In the genomic region with DNA sequence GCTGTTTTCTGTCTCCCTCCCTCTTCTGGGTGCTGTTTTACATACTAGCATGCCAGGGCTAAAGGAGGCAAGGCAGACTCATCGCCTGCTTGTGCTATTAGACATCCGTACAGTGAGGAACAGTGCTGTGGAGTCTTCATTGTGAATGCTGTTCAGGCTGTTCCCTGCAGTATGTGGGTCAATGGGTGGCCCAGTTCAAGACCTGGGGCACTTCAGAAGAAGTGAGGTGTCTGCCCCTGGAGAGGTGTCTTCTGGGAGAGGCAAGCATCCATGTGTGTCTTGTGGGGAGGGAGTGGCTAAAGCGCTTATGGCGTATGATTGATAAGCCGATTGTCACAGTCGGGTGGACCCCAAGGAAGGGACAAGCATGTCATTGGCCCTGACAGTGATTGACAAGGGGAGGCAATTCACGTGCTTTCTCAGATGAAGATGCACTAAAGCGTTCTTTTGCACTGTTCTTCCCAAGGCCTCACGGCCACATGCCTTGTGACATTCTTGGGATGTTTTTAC, we compare ENCODE assay signal across 8 mouse cellular contexts.
DNase-seq lines count a peak whose midpoint lies in the region; ATAC-seq and TF ChIP-seq lines count a peak whose summit lies in the region.

No protein-coding gene starts in this region.

- no peak for ATAC-seq in embryonic facial prominence, embryonic 15.5 days (ENCODE audit: insufficient number of reproducible peaks, low FRiP score, low TSS enrichment, low read depth)
- ATAC-seq in hindbrain, embryonic 13.5 days (ENCODE audit: low FRiP score), result no peak
- ATAC-seq in hindbrain, embryonic 14.5 days (ENCODE audit: low FRiP score), result no peak
- no peak for ATAC-seq in liver, postnatal 0 days

- no peak for DNase-seq in embryonic facial prominence, embryonic 10.5 days (ENCODE audit: low spot score)
- no peak for DNase-seq in hindbrain, embryonic 14.5 days (ENCODE audit: low spot score)
- DNase-seq in c-Kit-positive CD71-positive TER-119-negative erythroid progenitor cells, embryonic 14.5 days (ENCODE audit: low read depth), result peak; percentile 47
- DNase-seq in liver, postnatal 0 days, result no peak
- no peak for DNase-seq in embryo, embryonic 10.5 days (ENCODE audit: low spot score)
- DNase-seq in adrenal gland, adult 2 months, result no peak

- no peak for TF ChIP-seq CTCF in liver, postnatal 0 days (IDR thresholded peaks at IDR 0.05; ENCODE audit: low read depth)

- WGBS in embryonic facial prominence, embryonic 15.5 days, result 63% methylated on average over 9 of the region's 9 CpGs
- WGBS in embryonic facial prominence, embryonic 10.5 days, result 72% methylated on average over 9 of the region's 9 CpGs
- 40% methylated on average over 9 of the region's 9 CpGs for WGBS in hindbrain, embryonic 13.5 days
- 41% methylated on average over 9 of the region's 9 CpGs for WGBS in hindbrain, embryonic 14.5 days
- 70% methylated on average over 9 of the region's 9 CpGs for WGBS in liver, postnatal 0 days (ENCODE audit: insufficient replicate concordance)

- H3K4me1 ChIP-seq in embryonic facial prominence, embryonic 15.5 days, result peaks cover 48% of the 10 kb centered on the region
- peaks cover 63% of the 10 kb centered on the region for H3K4me1 ChIP-seq in embryonic facial prominence, embryonic 10.5 days
- peaks cover 76% of the 10 kb centered on the region for H3K4me1 ChIP-seq in hindbrain, embryonic 13.5 days (replicated peaks)
- peaks cover 49% of the 10 kb centered on the region for H3K4me1 ChIP-seq in hindbrain, embryonic 14.5 days (replicated peaks; ENCODE audit: control insufficient read depth, insufficient read depth, low read length)
- peaks cover 38% of the 10 kb centered on the region for H3K4me1 ChIP-seq in liver, postnatal 0 days (ENCODE audit: insufficient read depth)

- 0 out of 2 replicates have a peak overlapping the region, but pooled peaks have one; percentile 48 for H3K27ac ChIP-seq in embryonic facial prominence, embryonic 15.5 days (replicated peaks)
- no peak overlapping the region for H3K27ac ChIP-seq in embryonic facial prominence, embryonic 10.5 days (replicated peaks)
- H3K27ac ChIP-seq in hindbrain, embryonic 13.5 days, result peak overlapping the region; percentile 44
- no peak overlapping the region for H3K27ac ChIP-seq in hindbrain, embryonic 14.5 days
- 0 out of 2 replicates have a peak overlapping the region, but pooled peaks have one; percentile 66 for H3K27ac ChIP-seq in liver, postnatal 0 days (ENCODE audit: low read depth)

- H3K9me3 ChIP-seq in embryonic facial prominence, embryonic 15.5 days (replicated peaks), result no peaks in the 10 kb centered on the region
- H3K9me3 ChIP-seq in embryonic facial prominence, embryonic 10.5 days, result no peaks in the 10 kb centered on the region
- no peaks in the 10 kb centered on the region for H3K9me3 ChIP-seq in hindbrain, embryonic 13.5 days
- no peaks in the 10 kb centered on the region for H3K9me3 ChIP-seq in hindbrain, embryonic 14.5 days (ENCODE audit: control insufficient read depth, low read length)
- H3K9me3 ChIP-seq in liver, postnatal 0 days (ENCODE audit: low read length), result no peaks in the 10 kb centered on the region

- H3K27me3 ChIP-seq in embryonic facial prominence, embryonic 15.5 days, result no peaks in the 10 kb centered on the region
- H3K27me3 ChIP-seq in embryonic facial prominence, embryonic 10.5 days (replicated peaks; ENCODE audit: low read depth, poor library complexity, severe bottlenecking), result no peaks in the 10 kb centered on the region
- no peaks in the 10 kb centered on the region for H3K27me3 ChIP-seq in hindbrain, embryonic 13.5 days
- H3K27me3 ChIP-seq in hindbrain, embryonic 14.5 days (ENCODE audit: control insufficient read depth, insufficient read depth, low read length), result no peaks in the 10 kb centered on the region
- no peaks in the 10 kb centered on the region for H3K27me3 ChIP-seq in liver, postnatal 0 days (ENCODE audit: insufficient read depth, low read length)

- no peak overlapping the region for H3K4me3 ChIP-seq in embryonic facial prominence, embryonic 15.5 days (replicated peaks)
- no peak overlapping the region for H3K4me3 ChIP-seq in embryonic facial prominence, embryonic 10.5 days
- no peak overlapping the region for H3K4me3 ChIP-seq in hindbrain, embryonic 13.5 days
- H3K4me3 ChIP-seq in hindbrain, embryonic 14.5 days (replicated peaks; ENCODE audit: low read length), result no peak overlapping the region
- no peak overlapping the region for H3K4me3 ChIP-seq in liver, postnatal 0 days (ENCODE audit: low read depth, low read length)

- H3K9ac ChIP-seq in embryonic facial prominence, embryonic 15.5 days, result no peak overlapping the region
- 0 out of 2 replicates have a peak overlapping the region, but pooled peaks have one; percentile 19 for H3K9ac ChIP-seq in hindbrain, embryonic 13.5 days
- no peak overlapping the region for H3K9ac ChIP-seq in hindbrain, embryonic 14.5 days
- no peak overlapping the region for H3K9ac ChIP-seq in liver, postnatal 0 days (replicated peaks)

- no peak overlapping the region for H3K4me2 ChIP-seq in embryonic facial prominence, embryonic 15.5 days (replicated peaks)
- no peak overlapping the region for H3K4me2 ChIP-seq in hindbrain, embryonic 13.5 days
- H3K4me2 ChIP-seq in hindbrain, embryonic 14.5 days (replicated peaks), result no peak overlapping the region
- no peak overlapping the region for H3K4me2 ChIP-seq in liver, postnatal 0 days (ENCODE audit: low read depth, low read length)

- no peaks in the 10 kb centered on the region for H3K36me3 ChIP-seq in embryonic facial prominence, embryonic 15.5 days
- H3K36me3 ChIP-seq in embryonic facial prominence, embryonic 10.5 days (replicated peaks), result peaks cover 5% of the 10 kb centered on the region
- no peaks in the 10 kb centered on the region for H3K36me3 ChIP-seq in hindbrain, embryonic 13.5 days
- no peaks in the 10 kb centered on the region for H3K36me3 ChIP-seq in hindbrain, embryonic 14.5 days (replicated peaks; ENCODE audit: control insufficient read depth, insufficient read depth)
- H3K36me3 ChIP-seq in liver, postnatal 0 days (replicated peaks; ENCODE audit: insufficient read depth, low read length), result no peaks in the 10 kb centered on the region

- no peak for TF ChIP-seq EP300 in liver, postnatal 0 days (IDR thresholded peaks at IDR 0.05; ENCODE audit: low read depth)

Comparison
In these comparisons a context has a peak if more than half of its experiments do, and no peak if none do; other contexts are left out.
1. H3K27ac ChIP-seq: peak in embryonic facial prominence, embryonic 15.5 days (single experiment), hindbrain, embryonic 13.5 days (single experiment) and liver, postnatal 0 days (single experiment); none in embryonic facial prominence, embryonic 10.5 days (single experiment) and hindbrain, embryonic 14.5 days (single experiment).